Mouse (Mus musculus) cortical plate, adult 2 months (tissue): ENCODE measurements around the gene D10Jhu81e.

Experiments
- CTCF ChIP-seq: fragments of 200-500 bp; IDR thresholded peaks from 2 replicates; pipeline ENCODE4 v1.5.1; 2011; ENCODE audit warnings: mild to moderate bottlenecking, control low read depth, low read length; ENCODE audit not compliant: insufficient read depth; ENCODE audit errors: extremely low read depth
- POLR2A ChIP-seq: fragments of 200-500 bp; IDR thresholded peaks from 2 replicates; pipeline ENCODE4 v1.6.1; 2011; ENCODE audit warnings: mild to moderate bottlenecking, low read length, control low read depth; ENCODE audit not compliant: insufficient read depth; ENCODE audit errors: extremely low read depth

DNA sequence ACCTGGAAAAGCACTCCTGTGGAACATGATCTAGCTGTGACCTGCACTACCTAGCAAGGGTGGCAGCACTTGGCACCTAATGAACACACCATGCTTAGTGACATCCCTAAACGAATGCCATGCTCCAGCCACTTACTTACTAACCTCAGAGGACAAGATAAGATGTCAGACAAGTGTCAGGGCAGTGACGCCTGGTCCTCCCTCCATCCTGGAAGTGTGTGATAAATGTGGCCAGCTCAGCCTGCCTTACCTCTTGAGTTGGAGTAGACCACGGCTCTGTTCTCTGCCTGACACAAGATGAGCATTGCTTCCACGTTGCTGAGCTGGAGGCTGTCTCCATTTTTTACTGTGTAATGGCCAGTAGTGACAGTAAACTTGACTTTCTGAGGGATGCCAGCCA is 31.6 kb upstream of the D10Jhu81e start:
- TF ChIP-seq CTCF (no peak), POLR2A (no peak)
